Comparison of ENCODE assay signal across 7 mouse cellular contexts in the genomic region with DNA sequence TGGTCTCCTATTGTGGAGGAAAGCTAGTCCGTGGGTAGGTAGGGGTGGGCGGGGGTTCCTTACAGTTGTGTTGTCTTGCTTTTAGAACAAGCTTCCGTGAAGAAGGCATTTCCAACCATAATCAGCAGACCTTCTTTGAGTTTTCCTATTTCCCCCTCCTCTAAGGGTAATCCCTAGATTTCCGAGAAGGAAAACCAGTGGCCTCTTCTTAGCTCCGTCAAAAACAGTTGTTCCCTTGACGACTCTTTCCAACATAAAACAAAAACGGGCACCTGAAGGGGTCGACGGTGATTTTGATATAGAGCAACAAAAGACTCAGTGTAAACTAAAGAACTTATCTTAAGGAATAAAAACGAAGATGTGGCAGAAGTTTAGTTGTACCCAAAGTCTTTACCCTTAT. TPM values are rescaled to one million over a fixed set of nuclear protein-coding genes. Genes with fewer than 3 reads are reported as not detected.
A peak's percentile ranks its signal among the peaks of the same experiment; 100 is the strongest.
DNase-seq lines count a peak whose midpoint lies in the region; ATAC-seq and TF ChIP-seq lines count a peak whose summit lies in the region.

No protein-coding gene starts in this region.

- WGBS in lung, embryonic 14.5 days = 9% methylated on average over 10 of the region's 10 CpGs
- 6% methylated on average over 10 of the region's 10 CpGs for WGBS in limb, embryonic 11.5 days
- WGBS in olfactory bulb, adult 2 months = 5% methylated on average over 10 of the region's 10 CpGs

- TF ChIP-seq POLR2A in embryonic fibroblast, embryonic 13.5 days (IDR thresholded peaks at IDR 0.05; ENCODE audit: low read depth, low read length) = no peak
- no peak for TF ChIP-seq POLR2A in olfactory bulb, adult 2 months (IDR thresholded peaks at IDR 0.05; ENCODE audit: insufficient read depth, low read depth, low read length)

- no peak for DNase-seq in lung, embryonic 14.5 days
- no peak for DNase-seq in lung, postnatal 4 days
- no peak for DNase-seq in limb, embryonic 11.5 days (ENCODE audit: low spot score)
- DNase-seq in urinary bladder, postnatal 4 days (ENCODE audit: low spot score in 2 of 2) = no peak
- DNase-seq in embryo, embryonic 10.5 days (ENCODE audit: low spot score) = no peak

- peak overlapping the region; percentile 68 for H3K9ac ChIP-seq in lung, embryonic 14.5 days
- H3K9ac ChIP-seq in limb, embryonic 11.5 days (ENCODE audit: low read length) = peak overlapping the region; percentile 57

- peak overlapping the region; percentile 98 for H3K27ac ChIP-seq in lung, embryonic 14.5 days (ENCODE audit: low read depth)
- peak overlapping the region; percentile 97 for H3K27ac ChIP-seq in embryonic fibroblast, embryonic 13.5 days (ENCODE audit: insufficient read depth, low read length)
- H3K27ac ChIP-seq in limb, embryonic 11.5 days (replicated peaks; ENCODE audit: low read depth, low read length) = peak overlapping the region; percentile 79
- peak overlapping the region; percentile 6; the same call in 1 of the 2 replicates for H3K27ac ChIP-seq in olfactory bulb, adult 2 months (ENCODE audit: insufficient read depth, low read depth, low read length)

- no peak for ATAC-seq in lung, embryonic 14.5 days (ENCODE audit: insufficient read depth)
- no peak for ATAC-seq in limb, embryonic 11.5 days (ENCODE audit: insufficient number of reproducible peaks, low FRiP score, low TSS enrichment, low read depth)

- H3K27me3 ChIP-seq in lung, embryonic 14.5 days (ENCODE audit: insufficient read depth, low read length) = no peaks in the 10 kb centered on the region
- no peaks in the 10 kb centered on the region for H3K27me3 ChIP-seq in limb, embryonic 11.5 days (ENCODE audit: control insufficient read depth, insufficient read depth, low read length)

- peak overlapping the region; percentile 88 for H3K4me2 ChIP-seq in lung, embryonic 14.5 days
- peak overlapping the region; percentile 57 for H3K4me2 ChIP-seq in limb, embryonic 11.5 days (ENCODE audit: low read depth, severe bottlenecking)

- no peaks in the 10 kb centered on the region for H3K9me3 ChIP-seq in lung, embryonic 14.5 days (ENCODE audit: low read depth, low read length)
- H3K9me3 ChIP-seq in limb, embryonic 11.5 days (ENCODE audit: control insufficient read depth, low read length) = no peaks in the 10 kb centered on the region

- peaks cover 8% of the 10 kb centered on the region for H3K4me1 ChIP-seq in lung, embryonic 14.5 days (ENCODE audit: insufficient read depth)
- H3K4me1 ChIP-seq in embryonic fibroblast, embryonic 13.5 days (ENCODE audit: control insufficient read depth, insufficient read depth, low read length) = no peaks in the 10 kb centered on the region
- H3K4me1 ChIP-seq in limb, embryonic 11.5 days (ENCODE audit: control insufficient read depth, insufficient read depth, low read length) = no peaks in the 10 kb centered on the region; the same call in 1 of the 2 replicates
- H3K4me1 ChIP-seq in olfactory bulb, adult 2 months (ENCODE audit: control insufficient read depth, insufficient read depth, low read length) = peaks cover 3% of the 10 kb centered on the region; the same call in 1 of the 2 replicates

- no peak for TF ChIP-seq CTCF in lung, embryonic 14.5 days (IDR thresholded peaks at IDR 0.05; ENCODE audit: low read depth)
- no peak for TF ChIP-seq CTCF in embryonic fibroblast, embryonic 13.5 days (IDR thresholded peaks at IDR 0.05; ENCODE audit: borderline replicate concordance, insufficient read depth, low read length)
- no peak for TF ChIP-seq CTCF in olfactory bulb, adult 2 months (IDR thresholded peaks at IDR 0.05; ENCODE audit: insufficient read depth, low read depth, low read length)

- H3K36me3 ChIP-seq in lung, embryonic 14.5 days (ENCODE audit: insufficient read depth) = no peaks in the 10 kb centered on the region
- no peaks in the 10 kb centered on the region for H3K36me3 ChIP-seq in limb, embryonic 11.5 days (ENCODE audit: control insufficient read depth, insufficient read depth, low read length)

- H3K4me3 ChIP-seq in lung, embryonic 14.5 days (ENCODE audit: low read depth, low read length) = peak overlapping the region; percentile 51
- H3K4me3 ChIP-seq in embryonic fibroblast, embryonic 13.5 days (ENCODE audit: insufficient read depth, low read length) = peak overlapping the region; percentile 74
- peak overlapping the region; percentile 37 for H3K4me3 ChIP-seq in limb, embryonic 11.5 days (ENCODE audit: low read depth, low read length)
- peak overlapping the region; percentile 40 for H3K4me3 ChIP-seq in olfactory bulb, adult 2 months (ENCODE audit: insufficient read depth, low read depth, low read length)

RNA-seq across cellular contexts. Expression of gene Nemf, which starts 5.0 kb away (rescaled TPM):
- polyA plus RNA-seq in lung, embryonic 14.5 days (2014; fragmentation: Nextera tagmentation; extraction: Ambion mirVana) = 79.3 and 84.8 TPM in 2 replicates
- 57.2 and 70.2 TPM in 2 replicates for polyA plus RNA-seq in embryonic fibroblast, embryonic 13.5 days (2011; ENCODE audit: insufficient read length, low read depth, missing spikeins)
- 87.8 and 91.8 TPM in 2 replicates for polyA plus RNA-seq in limb, embryonic 11.5 days (2014; fragmentation: Nextera tagmentation; extraction: Ambion mirVana)
- polyA plus RNA-seq in olfactory bulb, adult 2 months (2012; ENCODE audit: insufficient read depth, insufficient read length, low replicate concordance, missing spikeins) = not detected in 2 replicates

RNA-seq across cellular contexts. Expression of gene Arf6, which starts 10.0 kb away (rescaled TPM):
- 59.9 and 61.8 TPM in 2 replicates for polyA plus RNA-seq in lung, embryonic 14.5 days (2014; fragmentation: Nextera tagmentation; extraction: Ambion mirVana)
- 106 and 119 TPM in 2 replicates for polyA plus RNA-seq in embryonic fibroblast, embryonic 13.5 days (2011; ENCODE audit: insufficient read length, low read depth, missing spikeins)
- polyA plus RNA-seq in limb, embryonic 11.5 days (2014; fragmentation: Nextera tagmentation; extraction: Ambion mirVana) = 51.6 and 54.5 TPM in 2 replicates
- 607 TPM in 1 of 2 replicates, not detected in the other for polyA plus RNA-seq in olfactory bulb, adult 2 months (2012; ENCODE audit: insufficient read depth, insufficient read length, low replicate concordance, missing spikeins)

RNA-seq across cellular contexts. Expression of gene Gm9887, which starts 10.3 kb away (rescaled TPM):
- polyA plus RNA-seq in lung, embryonic 14.5 days (2014; fragmentation: Nextera tagmentation; extraction: Ambion mirVana) = 2.0 and 2.2 TPM in 2 replicates
- polyA plus RNA-seq in embryonic fibroblast, embryonic 13.5 days (2011; ENCODE audit: insufficient read length, low read depth, missing spikeins) = not detected in 2 replicates
- 1.0 and 1.4 TPM in 2 replicates for polyA plus RNA-seq in limb, embryonic 11.5 days (2014; fragmentation: Nextera tagmentation; extraction: Ambion mirVana)
- not detected in 2 replicates for polyA plus RNA-seq in olfactory bulb, adult 2 months (2012; ENCODE audit: insufficient read depth, insufficient read length, low replicate concordance, missing spikeins)

Comparison
In these comparisons a context has a peak if more than half of its experiments do, and no peak if none do; other contexts are left out.
1. H3K27ac ChIP-seq: peak in every context shown above with its lines; median percentile 98 in lung, embryonic 14.5 days; 97 in embryonic fibroblast, embryonic 13.5 days; 79 in limb, embryonic 11.5 days; 6 in olfactory bulb, adult 2 months.